ENCODE assay signal across 20 mouse cellular contexts in genomic region chr14:32057664-32058063, GRCm38 (mm10). TPM values are rescaled to one million over a fixed set of nuclear protein-coding genes. Genes with fewer than 3 reads are reported as not detected.
DNase-seq lines count a peak whose midpoint lies in the region; ATAC-seq lines count a peak whose summit lies in the region.
"Had no signal": no experiment of that assay in that cellular context is flagged by ENCODE, and none has a peak within 500 bp of the region (broad histone marks: within the 10 kb centered on the region; RNA-seq: fewer than 3 reads in every experiment).

No protein-coding gene starts in this region.

- H3K9ac ChIP-seq in heart, embryonic 11.5 days (ENCODE audit: low read depth, low read length) = no peak overlapping the region
- H3K9ac ChIP-seq in heart, embryonic 12.5 days = no peak overlapping the region

- H3K4me1 ChIP-seq in heart, embryonic 11.5 days (ENCODE audit: control insufficient read depth, insufficient read depth, low read length) = peaks cover 16% of the 10 kb centered on the region
- peaks cover 25% of the 10 kb centered on the region for H3K4me1 ChIP-seq in heart, embryonic 12.5 days (replicated peaks)

- ATAC-seq in heart, embryonic 11.5 days (replicated peaks; ENCODE audit: insufficient number of reproducible peaks, low FRiP score, low TSS enrichment) = 0 out of 2 replicates have a peak, but pooled peaks have one; percentile 68
- peak; percentile 81 for ATAC-seq in heart, embryonic 12.5 days (ENCODE audit: insufficient number of reproducible peaks, low FRiP score)
- ATAC-seq: activated CD4-positive, CD25-positive, alpha-beta regulatory T cell, adult 4 months; CD4-positive, CD25-positive, alpha-beta regulatory T cell, adult 4 months; Patski had no signal

- no peaks in the 10 kb centered on the region for H3K9me3 ChIP-seq in heart, embryonic 11.5 days (replicated peaks; ENCODE audit: control insufficient read depth, low read length)
- H3K9me3 ChIP-seq in heart, embryonic 12.5 days (replicated peaks) = no peaks in the 10 kb centered on the region
- H3K9me3 ChIP-seq: G1E had no signal

- no peak overlapping the region for H3K4me2 ChIP-seq in heart, embryonic 11.5 days
- no peak overlapping the region for H3K4me2 ChIP-seq in heart, embryonic 12.5 days

- H3K36me3 ChIP-seq in heart, embryonic 11.5 days (ENCODE audit: control insufficient read depth, insufficient read depth, low read length) = no peaks in the 10 kb centered on the region
- H3K36me3 ChIP-seq in heart, embryonic 12.5 days = no peaks in the 10 kb centered on the region
- H3K36me3 ChIP-seq: G1E had no signal

- no peaks in the 10 kb centered on the region for H3K27me3 ChIP-seq in heart, embryonic 11.5 days (ENCODE audit: control insufficient read depth, insufficient read depth, low read length)
- H3K27me3 ChIP-seq in heart, embryonic 12.5 days (replicated peaks) = no peaks in the 10 kb centered on the region
- H3K27me3 ChIP-seq: CH12.LX, Patski had no signal

- DNase-seq in heart, postnatal 4 days = no peak
- no peak for DNase-seq in heart, postnatal 36 days
- DNase-seq: adrenal gland, adult 2 months; adrenal gland, adult 8-10 months; adrenal gland, postnatal 10 days; adrenal gland, postnatal 14 days; adrenal gland, postnatal 25 days; adrenal gland, postnatal 36 days; B cell, adult 2 months; cerebellum, adult 11 months; cerebellum, adult 11-12 months; cerebellum, adult 18-20 months had no signal

- H3K27ac ChIP-seq in heart, embryonic 11.5 days (ENCODE audit: low read depth, low read length) = no peak overlapping the region
- no peak overlapping the region for H3K27ac ChIP-seq in heart, embryonic 12.5 days (ENCODE audit: poor library complexity, severe bottlenecking)

- WGBS in heart, embryonic 11.5 days (ENCODE audit: insufficient replicate concordance) = 69% methylated on average over 4 of the region's 4 CpGs
- 71% methylated on average over 4 of the region's 4 CpGs for WGBS in heart, embryonic 12.5 days

- no peak overlapping the region for H3K4me3 ChIP-seq in heart, embryonic 11.5 days (ENCODE audit: low read depth, low read length)
- no peak overlapping the region for H3K4me3 ChIP-seq in heart, embryonic 12.5 days

- intact Hi-C loops in heart, postnatal 36 days (cut with DNase I) = no loop called here

RNA-seq across cellular contexts. Expression of gene Oxnad1, which starts 27.5 kb away (rescaled TPM):
- 25.6 and 31.9 TPM in 2 replicates for polyA plus RNA-seq in heart, embryonic 11.5 days (2014; fragmentation: Nextera tagmentation; extraction: Ambion mirVana)
- total RNA-seq in heart, postnatal 4 days (2021) = 10 to 100 TPM; 39.7 to 44.3 TPM
- 37.9 and 40.2 TPM in 2 replicates for polyA plus RNA-seq in heart, embryonic 12.5 days (2016; fragmentation: Nextera tagmentation; extraction: Ambion mirVana)
- 10 to 100 TPM; 46.7 to 57.4 TPM for total RNA-seq in heart, postnatal 36 days (2021)

RNA-seq across cellular contexts. Expression of gene Dph3, which starts 27.9 kb away (rescaled TPM):
- 94.3 and 99.3 TPM in 2 replicates for polyA plus RNA-seq in heart, embryonic 11.5 days (2014; fragmentation: Nextera tagmentation; extraction: Ambion mirVana)
- total RNA-seq in heart, postnatal 4 days (2021) = 10 to 100 TPM; 81.4 to 84.0 TPM
- 71.7 and 74.5 TPM in 2 replicates for polyA plus RNA-seq in heart, embryonic 12.5 days (2016; fragmentation: Nextera tagmentation; extraction: Ambion mirVana)
- total RNA-seq in heart, postnatal 36 days (2021) = 10 to 100 TPM; 83.9 to 94.1 TPM

RNA-seq across cellular contexts. Expression of gene Galnt15, which starts 28.9 kb away (rescaled TPM):
- polyA plus RNA-seq in heart, embryonic 11.5 days (2014; fragmentation: Nextera tagmentation; extraction: Ambion mirVana) = 0.15 and 0.19 TPM in 2 replicates
- total RNA-seq in heart, postnatal 4 days (2021) = 1 to 10 TPM; 3.0 TPM
- polyA plus RNA-seq in heart, embryonic 12.5 days (2016; fragmentation: Nextera tagmentation; extraction: Ambion mirVana) = 0.29 and 0.35 TPM in 2 replicates
- total RNA-seq in heart, postnatal 36 days (2021) = 10 to 100 TPM; 15.0 to 21.3 TPM
- total RNA-seq: CH12.LX, ES-E14 had no signal
- polyA plus RNA-seq: activated CD4-positive, CD25-positive, alpha-beta regulatory T cell, adult 4 months; CD4-positive, CD25-positive, alpha-beta regulatory T cell, adult 4 months; G1E had no signal
